Mouse (Mus musculus): Measurements from ENCODE around the gene Abca8a.

Abca8a gene

GRCm38 (mm10) chr11:110095858-110096257 lies at the start of gene Abca8a:
Abca8a (minus strand) TSS chr11:110095978.
- DNase-seq: no peak

- DNase-seq: peak; percentile 5
These were observed 49.6 kb upstream of the Abca8a start for GRCm38 (mm10) chr11:110145421-110145820.

- no peak for DNase-seq
These were observed 35.0 kb upstream of the Abca8a start for GRCm38 (mm10) chr11:110130760-110131159.

GRCm38 (mm10) chr11:110111137-110111536 lies 15.4 kb upstream of the Abca8a start:
- peak; percentile 8 for DNase-seq

- DNase-seq: no peak
These were observed 5.7 kb upstream of the Abca8a start for GRCm38 (mm10) chr11:110101437-110101836.

GRCm38 (mm10) chr11:110098901-110099300 lies 3.1 kb upstream of the Abca8a start:
- DNase-seq: no peak

GRCm38 (mm10) chr11:110097465-110097864 lies 1.7 kb upstream of the Abca8a start:
- DNase-seq: no peak

- no peak for DNase-seq
These were observed 865 bp downstream of the Abca8a start for GRCm38 (mm10) chr11:110094846-110095380.

GRCm38 (mm10) chr11:110094236-110094635 lies 1.5 kb downstream of the Abca8a start:
- DNase-seq: no peak

- no peak for DNase-seq
These were observed 4.5 kb downstream of the Abca8a start for GRCm38 (mm10) chr11:110091328-110091727.

GRCm38 (mm10) chr11:110072158-110072557 lies 23.6 kb downstream of the Abca8a start:
- DNase-seq: no peak

- DNase-seq: no peak
These were observed 34.7 kb downstream of the Abca8a start for GRCm38 (mm10) chr11:110061032-110061431.

GRCm38 (mm10) chr11:110060127-110060526 lies 35.7 kb downstream of the Abca8a start:
- no peak for DNase-seq

GRCm38 (mm10) chr11:110053681-110054080 lies 42.1 kb downstream of the Abca8a start:
- DNase-seq: no peak

GRCm38 (mm10) chr11:110037795-110038194 lies 58.0 kb downstream of the Abca8a start:
- DNase-seq: no peak

GRCm38 (mm10) chr11:110028913-110029695 lies 66.7 kb downstream of the Abca8a start:
- DNase-seq: no peak

- DNase-seq: no peak
These were observed 84.8 kb downstream of the Abca8a start for GRCm38 (mm10) chr11:110010836-110011546.

- peak; percentile 87 for DNase-seq
These were observed 100.2 kb downstream of the Abca8a start, which contains the start of gene Abca8b for GRCm38 (mm10) chr11:109995624-109996023. Abca8b (minus strand) TSS chr11:109995845.

GRCm38 (mm10) chr11:109995013-109995412 lies 100.8 kb downstream of the Abca8a start:
- DNase-seq: peak; percentile 28

- no peak for DNase-seq
These were observed 101.8 kb downstream of the Abca8a start for GRCm38 (mm10) chr11:109994014-109994413.

GRCm38 (mm10) chr11:109991270-109991669 lies 104.5 kb downstream of the Abca8a start:
- DNase-seq: no peak

- DNase-seq: no peak
These were observed 105.5 kb downstream of the Abca8a start for GRCm38 (mm10) chr11:109990256-109990655.

GRCm38 (mm10) chr11:109988164-109988563 lies 107.6 kb downstream of the Abca8a start:
- DNase-seq: no peak
